Mouse (Mus musculus) macrophage (primary cell): ENCODE measurements around the gene Ptgis. TPM values are rescaled to one million over a fixed set of nuclear protein-coding genes. Genes with fewer than 3 reads are reported as not detected.

Experiments used
- H3K27ac ChIP-seq: fragments of 350-480 bp; formaldehyde crosslinking; 2 replicates; pipeline ENCODE4 v1.9.0; 2021
- H3K36me3 ChIP-seq: fragments of 350-480 bp; formaldehyde crosslinking; 2 replicates; pipeline ENCODE4 v1.9.0; 2021; ENCODE audit errors: inconsistent target
- H3K4me3 ChIP-seq: fragments of 350-480 bp; formaldehyde crosslinking; 2 replicates; pipeline ENCODE4 v1.9.0; 2021; ENCODE audit errors: inconsistent target
- H3K79me2 ChIP-seq: fragments of 350-480 bp; formaldehyde crosslinking; 2 replicates; pipeline ENCODE4 v1.9.0; 2021; ENCODE audit errors: inconsistent target
- WGBS: methylation state at CpG from one replicate; pipeline ENCODE4 v1.1.7; 2026; ENCODE audit warnings: inconsistent platforms; ENCODE audit not compliant: missing documents; 5-methylcytosine and 5-hydroxymethylcytosine counted together
- polyA plus RNA-seq: library from polyadenylated mRNA; stranded (reverse); fragments of 250-400 nt; gene quantifications from 3 replicates; pipeline ENCODE4 v1.2.4, GENCODE M21; 2018; ENCODE audit warnings: inconsistent platforms

Ptgis gene
- polyA plus RNA-seq, 1 experiment from 2014 or later: not detected

GRCm38 (mm10) chr2:167179301-167179700 lies 61.1 kb downstream of the Ptgis start:
- no peaks in the 10 kb centered on the region for H3K79me2 ChIP-seq
- 86% methylated on average over 10 of the region's 10 CpGs for WGBS
- H3K4me3 ChIP-seq: no peak overlapping the region
- no peak overlapping the region for H3K27ac ChIP-seq
- H3K36me3 ChIP-seq: no peaks in the 10 kb centered on the region

GRCm38 (mm10) chr2:167177231-167177641 lies 63.2 kb downstream of the Ptgis start:
- H3K27ac ChIP-seq: no peak overlapping the region
- no peak overlapping the region for H3K4me3 ChIP-seq
- no peaks in the 10 kb centered on the region for H3K36me3 ChIP-seq
- H3K79me2 ChIP-seq: no peaks in the 10 kb centered on the region
- 77% methylated on average over 10 of the region's 10 CpGs for WGBS

GRCm38 (mm10) chr2:167175284-167175683 lies 65.1 kb downstream of the Ptgis start:
- Histone ChIP-seq H3K27ac (no peak overlapping the region), H3K4me3 (no peak overlapping the region), H3K79me2 (no peaks in the 10 kb centered on the region), H3K36me3 (no peaks in the 10 kb centered on the region)
- 94% methylated on average over 6 of the region's 6 CpGs for WGBS

- WGBS: 87% methylated on average over 5 of the region's 5 CpGs
- Histone ChIP-seq H3K4me3 (no peak overlapping the region), H3K27ac (no peak overlapping the region), H3K79me2 (no peaks in the 10 kb centered on the region), H3K36me3 (no peaks in the 10 kb centered on the region)
Observed at GRCm38 (mm10) chr2:167173051-167173875, 67.1 kb downstream of the Ptgis start.

- Histone ChIP-seq H3K36me3 (no peaks in the 10 kb centered on the region), H3K27ac (no peak overlapping the region), H3K79me2 (no peaks in the 10 kb centered on the region), H3K4me3 (no peak overlapping the region)
- 9% methylated on average over 11 of the region's 11 CpGs for WGBS
Observed at GRCm38 (mm10) chr2:167167515-167168212, 72.7 kb downstream of the Ptgis start.

- H3K27ac ChIP-seq: no peak overlapping the region
- no peak overlapping the region for H3K4me3 ChIP-seq
- WGBS: 96% methylated on average over 9 of the region's 9 CpGs
- H3K79me2 ChIP-seq: no peaks in the 10 kb centered on the region
- no peaks in the 10 kb centered on the region for H3K36me3 ChIP-seq
Observed at GRCm38 (mm10) chr2:167163600-167163999, 76.8 kb downstream of the Ptgis start.

GRCm38 (mm10) chr2:167163134-167163533 lies 77.3 kb downstream of the Ptgis start:
- Histone ChIP-seq H3K79me2 (no peaks in the 10 kb centered on the region), H3K4me3 (no peak overlapping the region), H3K36me3 (no peaks in the 10 kb centered on the region), H3K27ac (no peak overlapping the region)
- WGBS: 94% methylated on average over 10 of the region's 10 CpGs

GRCm38 (mm10) chr2:167162516-167163021 lies 77.8 kb downstream of the Ptgis start:
- no peak overlapping the region for H3K4me3 ChIP-seq
- 70% methylated on average over 10 of the region's 10 CpGs for WGBS
- no peak overlapping the region for H3K27ac ChIP-seq
- H3K79me2 ChIP-seq: no peaks in the 10 kb centered on the region
- no peaks in the 10 kb centered on the region for H3K36me3 ChIP-seq

GRCm38 (mm10) chr2:167159721-167160120 lies 80.7 kb downstream of the Ptgis start:
- WGBS: 90% methylated on average over 4 of the region's 4 CpGs
- Histone ChIP-seq H3K27ac (no peak overlapping the region), H3K36me3 (no peaks in the 10 kb centered on the region)

GRCm38 (mm10) chr2:167158780-167159179 lies 81.6 kb downstream of the Ptgis start:
- H3K27ac ChIP-seq: no peak overlapping the region
- WGBS: 88% methylated on average over 5 of the region's 5 CpGs
- H3K36me3 ChIP-seq: no peaks in the 10 kb centered on the region
- H3K79me2 ChIP-seq: no peaks in the 10 kb centered on the region
- no peak overlapping the region for H3K4me3 ChIP-seq

More at GRCm38 (mm10) chr2:167159721-167160120, 80.7 kb downstream of the Ptgis start:
- no peaks in the 10 kb centered on the region for H3K79me2 ChIP-seq
- H3K4me3 ChIP-seq: no peak overlapping the region

- Histone ChIP-seq H3K79me2 (no peaks in the 10 kb centered on the region), H3K27ac (no peak overlapping the region), H3K36me3 (no peaks in the 10 kb centered on the region), H3K4me3 (no peak overlapping the region)
- 81% methylated on average over 9 of the region's 9 CpGs for WGBS
Observed at GRCm38 (mm10) chr2:167156118-167156715, 84.2 kb downstream of the Ptgis start.

- H3K27ac ChIP-seq: no peak overlapping the region
- no peaks in the 10 kb centered on the region for H3K36me3 ChIP-seq
- 38% methylated on average over 4 of the region's 4 CpGs for WGBS
- H3K79me2 ChIP-seq: no peaks in the 10 kb centered on the region
- H3K4me3 ChIP-seq: no peak overlapping the region
Observed at GRCm38 (mm10) chr2:167155541-167155973, 84.8 kb downstream of the Ptgis start.

GRCm38 (mm10) chr2:167150880-167151279 lies 89.5 kb downstream of the Ptgis start:
- whole genome bisulfite sequencing: 95% methylated on average over 6 of the region's 6 CpGs
- Histone ChIP-seq H3K36me3 (no peaks in the 10 kb centered on the region), H3K27ac (no peak overlapping the region), H3K4me3 (no peak overlapping the region), H3K79me2 (no peaks in the 10 kb centered on the region)

GRCm38 (mm10) chr2:167150135-167150534 lies 90.3 kb downstream of the Ptgis start:
- 96% methylated on average over 7 of the region's 7 CpGs for WGBS
- no peaks in the 10 kb centered on the region for H3K36me3 ChIP-seq

GRCm38 (mm10) chr2:167149035-167149434 lies 91.4 kb downstream of the Ptgis start:
- WGBS: 89% methylated on average over 6 of the region's 6 CpGs
- H3K79me2 ChIP-seq: no peaks in the 10 kb centered on the region

More at GRCm38 (mm10) chr2:167150135-167150534, 90.3 kb downstream of the Ptgis start:
- H3K79me2 ChIP-seq: no peaks in the 10 kb centered on the region
- no peak overlapping the region for H3K27ac ChIP-seq
- H3K4me3 ChIP-seq: no peak overlapping the region

More at GRCm38 (mm10) chr2:167149035-167149434, 91.4 kb downstream of the Ptgis start:
- Histone ChIP-seq H3K36me3 (no peaks in the 10 kb centered on the region), H3K4me3 (no peak overlapping the region), H3K27ac (no peak overlapping the region)
